Mouse (Mus musculus) T-helper 1 cell (primary cell): Measurements from ENCODE around the gene Stt3a.

Experiments used
- in situ Hi-C: fragments of 300-600 bp; cut with MboI, MseI; formaldehyde crosslinking; loops from one replicate; pipeline ENCODE4 v1.15.1; 2025; ENCODE audit warnings: high pct_unique_total_duplicates

Gene Stt3a

DNA sequence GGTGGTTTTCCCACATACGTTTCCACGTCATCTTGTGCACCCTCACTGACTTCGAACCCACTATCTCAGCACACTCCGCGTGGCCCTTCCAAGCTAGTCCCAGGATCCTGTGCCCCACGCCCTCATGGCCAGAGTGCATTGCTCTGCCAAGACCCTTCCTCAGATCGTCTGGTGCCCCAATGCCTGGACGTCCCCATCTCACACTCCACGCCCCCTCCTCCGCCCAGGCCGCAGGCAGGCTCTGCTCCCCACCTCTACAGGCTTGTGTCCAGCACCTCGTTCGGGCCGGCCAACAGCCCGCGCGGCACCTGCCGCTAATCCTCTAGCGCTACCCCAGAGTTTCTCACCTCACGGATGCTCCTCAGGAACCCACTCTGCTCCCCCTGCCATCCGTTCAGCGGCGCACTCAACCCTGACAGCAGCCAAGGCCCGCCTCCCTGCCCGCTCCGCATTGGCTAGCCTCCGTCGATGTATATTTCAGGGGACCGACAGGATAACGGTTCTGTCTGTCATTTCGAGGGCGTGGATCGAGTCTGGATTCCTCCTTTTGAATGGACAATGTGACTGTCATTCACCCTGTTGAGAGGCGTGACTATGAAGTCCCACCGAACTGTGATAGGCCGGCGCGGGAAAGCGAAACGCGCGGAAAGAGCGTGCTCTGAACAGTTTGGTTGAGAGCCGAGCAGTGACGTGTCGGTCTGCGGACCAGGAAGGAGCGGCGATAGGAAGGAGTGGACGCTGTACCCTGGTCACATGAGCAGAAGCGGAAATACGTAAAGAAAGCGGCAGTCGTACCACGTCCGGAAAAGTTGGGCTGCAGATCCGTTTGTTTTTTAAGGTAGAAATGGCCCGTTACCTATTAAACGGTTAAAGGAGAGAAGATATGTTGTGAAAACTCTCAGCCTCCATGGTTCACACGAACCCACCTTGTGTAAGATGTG, at the start of gene Stt3a:
Stt3a (minus strand) TSS at position 477 of the 941 bp plus-strand sequence.
- in situ Hi-C loops = loop anchor here (25.0 kb wide), 1 partner anchor 1555 kb away; the partner anchor contains the start of genes Foxred1, Srpr and Tirap

DNA sequence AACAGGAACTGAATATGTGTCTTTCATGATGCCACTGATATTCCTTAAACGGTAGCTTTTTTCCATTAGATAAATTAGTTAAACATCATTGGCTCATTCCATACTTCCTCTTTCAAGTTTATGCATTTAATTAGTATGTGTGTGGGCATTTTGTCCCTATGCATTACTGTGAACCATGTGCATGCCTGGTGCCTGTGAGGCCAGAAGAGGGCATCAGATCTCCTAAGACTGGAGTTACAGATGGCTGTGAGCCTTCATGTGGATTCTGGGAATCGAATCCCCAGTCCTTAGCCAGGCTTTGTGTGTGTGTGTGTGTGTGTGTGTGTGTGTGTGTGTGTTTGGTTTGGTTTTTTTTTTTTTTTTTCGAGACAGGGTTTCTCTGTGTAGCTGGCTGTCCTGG, 47.0 kb upstream of the Stt3a start:
- in situ Hi-C loops = no loop called here

DNA sequence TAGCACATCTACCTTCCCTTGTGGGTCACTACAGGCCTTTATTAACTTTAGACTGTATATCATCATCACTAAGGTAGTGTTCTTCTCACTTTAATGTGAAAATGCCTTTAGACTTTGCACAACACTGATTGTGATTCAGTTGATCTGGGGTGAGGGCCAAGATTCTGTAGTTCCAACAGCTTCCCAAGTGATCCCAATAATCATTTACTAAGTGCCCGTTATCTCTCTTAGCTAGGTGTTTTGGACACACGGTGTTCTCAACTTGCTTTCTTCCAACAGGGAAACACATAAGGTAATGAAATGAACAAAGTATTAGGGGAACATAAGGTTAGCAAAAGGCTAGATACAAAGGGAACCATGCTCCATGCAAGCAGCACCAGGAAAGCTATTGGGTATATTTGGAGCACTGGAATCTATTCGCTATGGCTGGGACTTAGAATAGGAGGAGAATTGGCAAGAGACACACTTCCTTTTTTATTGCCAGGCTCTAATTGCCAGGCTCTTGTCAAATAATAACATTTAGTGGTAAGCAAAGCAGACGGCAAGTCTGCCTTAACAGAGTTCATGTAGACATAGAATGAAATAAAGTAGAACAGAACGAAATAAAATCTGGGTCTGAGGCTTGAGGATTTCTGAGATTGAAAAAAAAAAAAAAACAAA, 40.8 kb upstream of the Stt3a start:
- in situ Hi-C loops = loop anchor here (10.0 kb wide), 1 partner anchor 347 kb away; no protein-coding TSS in a partner anchor

DNA sequence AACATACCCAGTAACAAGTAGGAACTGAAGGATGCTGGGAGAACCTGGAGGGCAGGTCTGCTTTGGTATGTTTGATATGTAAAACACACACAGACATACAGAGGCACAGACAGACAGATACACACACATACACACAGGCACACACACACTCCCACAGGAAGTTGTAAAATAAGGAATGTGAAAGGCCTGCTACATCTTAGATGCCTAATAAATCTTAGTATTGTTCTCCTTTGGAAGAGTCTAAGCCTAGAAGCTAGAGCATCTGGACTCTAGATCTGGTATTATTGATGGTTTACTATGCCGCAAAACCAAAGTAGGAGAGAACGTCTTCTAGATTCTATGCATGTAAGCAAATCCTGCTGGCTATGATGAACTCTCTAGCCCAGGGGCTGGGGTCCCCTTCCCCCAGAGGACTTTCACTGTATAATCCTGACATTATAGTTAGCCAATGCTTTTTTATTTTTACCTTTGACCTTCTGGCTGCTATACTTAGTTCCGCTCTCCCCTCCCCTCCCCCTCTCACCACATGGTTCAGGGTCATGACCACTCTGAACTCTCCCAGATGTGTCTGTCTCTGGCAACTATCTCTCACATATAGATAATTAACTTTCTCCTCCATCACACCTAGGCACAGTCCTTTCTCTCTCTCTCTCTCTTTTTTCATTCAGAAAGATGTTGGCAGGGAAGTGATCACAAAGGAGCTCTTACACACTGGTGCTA, 37.9 kb upstream of the Stt3a start:
- in situ Hi-C loops = loop anchor here (10.0 kb wide), 1 partner anchor 349 kb away; no protein-coding TSS in a partner anchor

DNA sequence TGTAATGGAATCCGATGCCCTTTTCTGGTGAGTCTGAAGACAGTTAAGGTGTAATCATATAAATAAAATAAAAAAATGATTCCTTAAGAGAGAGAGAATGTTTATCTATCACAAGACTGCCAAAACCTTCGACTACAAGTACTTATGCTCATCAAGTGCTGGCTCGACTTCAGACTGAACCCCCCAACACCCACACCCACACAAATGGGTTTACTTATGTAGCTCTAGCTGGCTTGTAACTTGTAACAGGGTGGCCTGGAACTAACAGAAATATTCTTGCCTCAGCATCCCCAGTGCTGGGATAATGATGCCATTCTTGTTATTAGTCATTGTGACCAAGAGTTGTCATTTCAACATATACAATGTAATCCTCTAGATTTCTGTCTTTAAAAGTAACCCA, 36.4 kb upstream of the Stt3a start:
- in situ Hi-C loops = loop anchor here (10.0 kb wide), 1 partner anchor 351 kb away; no protein-coding TSS in a partner anchor

DNA sequence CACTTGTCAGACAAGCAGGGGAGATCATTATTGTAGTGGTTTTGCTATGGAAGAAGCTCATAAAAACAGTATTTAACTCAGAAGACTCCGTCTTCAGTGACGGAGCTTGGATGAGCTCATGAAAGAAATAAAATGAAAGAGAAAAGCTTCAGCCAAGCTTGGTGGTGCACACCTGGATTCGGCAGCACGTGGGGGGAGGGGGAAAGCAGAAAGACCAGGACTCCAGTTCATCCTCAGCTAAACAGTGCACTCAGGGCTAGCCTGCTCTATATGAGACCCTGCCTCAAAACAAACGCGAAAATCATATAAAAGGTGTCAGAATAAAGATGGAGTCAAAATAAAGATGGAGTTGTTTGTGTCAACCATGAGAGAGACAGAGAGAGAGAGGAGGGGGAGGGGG, 35.9 kb upstream of the Stt3a start:
- in situ Hi-C loops = loop anchor here (10.0 kb wide), 1 partner anchor 351 kb away; no protein-coding TSS in a partner anchor

DNA sequence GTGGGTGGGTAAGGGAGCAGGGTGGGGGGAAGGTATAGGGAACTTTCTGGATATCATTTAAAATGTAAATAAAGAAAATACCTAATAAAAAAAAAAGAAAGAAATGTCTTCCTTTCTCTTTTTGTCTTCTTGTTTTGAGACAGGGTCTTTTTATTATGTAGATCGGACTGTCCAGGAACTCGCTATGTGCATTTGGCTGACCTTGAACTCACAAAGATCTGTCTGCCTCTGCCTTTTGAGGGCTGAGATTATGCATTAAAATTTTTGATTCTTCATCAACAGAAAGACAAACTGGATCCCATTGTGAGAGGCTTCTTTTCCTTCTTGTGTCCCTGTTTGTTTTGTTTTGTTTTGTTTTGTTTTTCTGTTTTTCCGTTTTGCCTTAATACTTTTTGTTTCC, 35.5 kb upstream of the Stt3a start:
- in situ Hi-C loops = loop anchor here (10.0 kb wide), 1 partner anchor 352 kb away; no protein-coding TSS in a partner anchor

DNA sequence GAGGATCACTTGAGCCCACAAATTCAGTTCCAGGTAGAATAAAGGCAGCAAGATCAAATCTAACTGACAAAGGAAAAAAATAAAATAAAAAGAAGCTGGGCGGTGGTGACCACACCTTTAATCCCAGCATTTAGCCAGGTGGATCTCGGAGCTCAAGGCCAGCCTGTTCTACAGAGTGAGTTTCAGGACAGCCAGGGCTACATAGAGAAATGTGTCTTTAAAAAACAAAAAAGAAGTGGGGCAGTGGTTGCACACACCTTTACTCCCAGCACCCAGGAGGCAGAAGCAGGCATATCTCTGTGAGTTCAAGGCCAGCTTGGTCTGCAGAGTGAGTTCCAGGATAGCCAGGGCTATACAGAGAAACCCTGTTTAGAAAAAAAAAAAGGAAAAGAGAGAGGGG, 34.5 kb upstream of the Stt3a start:
- in situ Hi-C loops = loop anchor here (10.0 kb wide), 1 partner anchor 353 kb away; no protein-coding TSS in a partner anchor

DNA sequence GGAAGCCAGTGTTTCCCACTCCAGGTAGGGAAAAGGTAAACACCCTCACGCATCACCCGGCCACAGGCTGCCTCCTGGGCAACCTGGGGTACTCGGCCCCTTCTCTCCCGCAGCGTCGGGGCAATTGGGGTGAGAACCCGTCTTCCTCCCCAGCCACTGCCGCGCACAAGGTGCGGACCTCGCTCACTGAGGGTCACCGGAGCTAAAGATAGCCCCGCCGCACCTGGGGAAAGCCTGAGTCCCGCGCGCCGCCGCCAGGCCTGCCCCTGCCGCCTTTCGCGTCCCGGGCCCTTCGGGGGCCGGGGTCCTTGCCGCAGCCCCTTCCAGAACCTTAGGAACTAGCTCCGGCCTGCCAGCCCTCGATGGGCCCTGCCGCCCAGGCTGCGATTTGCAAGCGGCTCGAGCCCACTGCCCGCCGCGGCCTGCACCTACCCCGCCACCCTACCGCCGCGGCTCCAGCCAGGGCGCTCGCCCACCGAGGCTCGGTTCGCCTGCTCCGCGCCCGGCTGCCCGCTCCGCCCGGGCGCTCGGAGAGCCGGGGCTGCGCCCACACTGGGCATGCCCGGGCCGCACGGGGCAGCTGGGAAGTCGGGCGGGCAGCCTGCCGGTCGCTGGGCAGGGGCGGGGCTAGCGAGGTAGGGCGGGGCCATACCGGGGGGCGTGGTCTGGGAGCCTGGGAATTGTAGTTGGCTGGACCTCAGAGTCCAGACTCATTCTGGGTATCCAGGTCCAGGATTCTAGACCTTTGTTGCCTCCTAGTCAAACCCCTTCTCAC, 29.5 kb upstream of the Stt3a start, which contains the start of gene Ei24:
Ei24 (minus strand) TSS at position 613 of the 775 bp plus-strand sequence.
- in situ Hi-C loops = no loop called here

DNA sequence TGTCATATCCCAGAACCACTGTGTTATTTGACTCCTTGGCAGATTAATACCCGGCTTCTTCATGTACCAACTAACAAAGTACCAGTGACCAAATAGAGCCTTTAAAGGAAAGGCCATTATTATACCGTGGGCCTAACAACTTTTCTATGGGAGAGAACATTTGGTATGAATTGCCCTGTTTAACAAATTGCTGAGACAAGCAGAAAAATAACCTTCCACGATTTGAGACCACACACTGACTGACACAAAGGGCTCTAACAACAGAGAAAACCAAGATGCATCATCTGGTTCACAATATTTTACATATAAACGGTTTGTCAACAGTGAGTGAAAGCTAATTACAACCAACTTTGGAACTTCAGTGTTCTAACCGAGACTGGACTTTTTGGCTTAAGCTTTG, 28.7 kb upstream of the Stt3a start:
- in situ Hi-C loops = no loop called here

DNA sequence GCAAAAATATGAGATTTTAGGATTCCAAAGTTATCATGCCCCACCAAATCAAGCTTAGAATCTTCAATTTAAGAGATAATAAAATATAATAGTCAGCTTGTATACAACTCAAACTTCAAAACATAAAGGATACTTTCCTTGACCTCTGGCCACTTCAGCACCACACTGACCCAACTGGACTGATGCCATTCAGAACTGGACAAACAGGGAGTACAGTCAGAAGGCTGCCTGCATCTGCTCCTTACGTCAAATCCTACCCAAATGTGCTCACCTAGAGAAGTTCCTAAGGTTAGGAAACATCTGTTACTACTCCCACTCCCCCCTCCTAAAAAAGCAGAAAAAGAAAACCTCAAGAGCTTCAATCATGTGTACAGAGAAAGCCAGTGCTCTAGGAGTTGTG, 28.1 kb upstream of the Stt3a start:
- in situ Hi-C loops = no loop called here

DNA sequence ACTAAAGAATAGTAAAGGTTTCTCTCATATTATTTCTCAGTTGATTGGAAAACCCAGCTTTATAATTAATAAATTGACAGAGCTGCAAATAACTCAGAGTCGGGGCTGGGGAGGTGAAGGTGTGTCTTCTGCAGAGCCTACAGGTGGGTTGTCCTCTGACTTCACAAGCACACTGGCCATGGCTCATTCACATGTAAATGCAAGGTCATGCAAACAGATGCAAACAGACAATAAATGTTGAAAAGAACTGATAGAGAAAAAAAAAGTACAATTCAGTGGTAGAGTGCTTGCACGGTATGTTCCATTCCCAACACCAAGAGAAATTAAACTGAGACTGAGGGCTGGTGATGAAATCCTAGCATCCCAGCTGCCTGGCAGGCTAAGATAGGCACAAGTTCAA, 27.0 kb upstream of the Stt3a start:
- in situ Hi-C loops = no loop called here

DNA sequence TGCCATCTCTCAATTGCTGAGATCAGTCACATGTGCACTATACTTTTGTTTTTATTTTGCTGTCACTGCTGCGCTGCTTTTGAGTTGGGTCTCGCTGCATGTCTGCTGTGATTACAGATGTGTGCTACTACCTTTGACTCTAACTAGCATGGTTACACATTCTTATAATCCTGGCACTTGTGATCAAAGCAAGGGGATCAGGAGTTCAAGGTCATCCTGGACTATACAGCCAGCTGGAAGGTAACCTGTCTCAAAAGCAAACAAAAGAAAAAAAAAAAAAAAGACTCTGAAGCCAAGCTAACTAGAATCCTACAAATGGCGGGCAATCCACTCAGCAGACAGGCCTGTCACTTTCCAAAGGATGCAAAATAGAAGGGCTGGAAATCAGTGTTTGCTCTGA, 24.7 kb upstream of the Stt3a start:
- in situ Hi-C loops = no loop called here

DNA sequence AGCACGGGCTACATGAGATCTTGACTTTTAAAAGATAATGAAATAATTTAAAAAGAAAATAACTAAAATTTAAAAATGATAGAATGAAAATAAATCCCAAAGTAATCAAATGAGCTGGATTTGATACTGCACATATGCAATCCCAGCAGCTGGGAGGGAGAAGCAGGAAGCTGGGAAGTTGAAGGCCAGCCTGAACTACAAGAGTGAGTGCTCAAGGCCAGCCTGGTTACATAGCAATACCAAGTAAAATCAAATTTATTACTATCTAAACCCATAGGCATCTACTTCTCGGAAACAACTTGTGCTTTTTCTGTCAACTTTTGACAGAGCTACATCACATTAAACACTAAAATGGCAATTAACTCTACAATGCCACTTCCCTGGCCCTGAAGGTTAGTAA, 16.4 kb upstream of the Stt3a start:
- in situ Hi-C loops = no loop called here

DNA sequence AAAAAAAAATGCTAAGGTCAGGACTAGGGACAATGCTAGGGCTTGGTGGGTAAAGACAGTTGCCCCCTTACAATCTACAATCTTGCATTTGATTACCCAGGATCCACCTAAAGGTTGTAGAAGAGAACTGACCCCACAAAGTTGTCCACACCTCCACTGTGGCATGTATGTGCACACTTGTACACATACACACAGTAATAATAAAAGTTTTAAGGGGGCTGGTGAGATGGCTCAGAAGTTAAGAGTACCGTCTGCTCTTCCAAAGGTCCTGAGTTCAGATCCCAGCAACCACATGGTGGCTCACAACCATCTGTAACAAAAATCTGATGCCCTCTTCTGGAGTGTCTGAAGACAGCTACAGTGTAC, 1.6 kb upstream of the Stt3a start:
- in situ Hi-C loops = loop anchor here (25.0 kb wide), 1 partner anchor 1557 kb away; the partner anchor contains the start of genes Foxred1, Srpr and Tirap

DNA sequence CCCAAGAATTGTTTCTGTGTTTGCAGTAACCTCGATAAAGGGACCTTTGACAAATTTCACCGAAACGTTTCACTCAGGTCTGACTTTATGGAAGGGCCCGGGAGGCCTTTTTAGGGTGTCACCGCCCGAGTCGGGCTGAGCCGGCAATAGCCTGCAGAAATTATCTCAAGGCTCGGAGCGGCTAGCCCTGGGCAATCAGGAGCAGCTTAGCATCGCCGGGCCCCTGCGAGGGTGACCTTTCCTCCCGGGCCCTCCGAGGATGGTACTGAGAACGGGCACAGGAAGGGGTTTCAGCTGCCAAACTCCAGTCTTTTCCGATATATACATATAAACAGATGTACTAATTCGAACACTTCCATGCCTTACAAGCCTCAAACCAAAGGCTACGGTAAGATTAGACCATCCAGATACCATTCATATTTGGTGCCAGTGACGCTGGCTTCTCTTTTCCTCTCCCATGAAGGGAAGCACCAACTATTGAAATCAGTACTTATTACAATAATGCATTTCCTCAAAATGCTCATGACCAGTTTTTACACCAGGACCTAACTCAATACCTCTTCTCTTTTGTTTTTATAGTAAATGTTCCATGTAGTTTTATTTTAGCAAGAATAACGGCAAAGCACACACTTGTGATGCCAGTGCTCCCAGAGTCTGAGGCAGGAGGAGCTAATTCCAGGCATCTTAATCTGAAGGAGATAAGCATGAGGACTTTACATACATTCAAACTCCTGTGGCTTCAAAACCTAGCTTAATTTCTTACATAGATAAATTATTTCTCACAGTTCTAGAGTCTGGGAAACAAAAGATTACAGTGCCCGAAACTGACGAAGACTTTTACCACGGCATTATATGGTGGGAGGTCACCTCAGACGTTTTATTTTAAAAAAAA, 923 bp upstream of the Stt3a start:
- in situ Hi-C loops = loop anchor here (25.0 kb wide), 1 partner anchor 1556 kb away; the partner anchor contains the start of genes Foxred1, Srpr and Tirap

DNA sequence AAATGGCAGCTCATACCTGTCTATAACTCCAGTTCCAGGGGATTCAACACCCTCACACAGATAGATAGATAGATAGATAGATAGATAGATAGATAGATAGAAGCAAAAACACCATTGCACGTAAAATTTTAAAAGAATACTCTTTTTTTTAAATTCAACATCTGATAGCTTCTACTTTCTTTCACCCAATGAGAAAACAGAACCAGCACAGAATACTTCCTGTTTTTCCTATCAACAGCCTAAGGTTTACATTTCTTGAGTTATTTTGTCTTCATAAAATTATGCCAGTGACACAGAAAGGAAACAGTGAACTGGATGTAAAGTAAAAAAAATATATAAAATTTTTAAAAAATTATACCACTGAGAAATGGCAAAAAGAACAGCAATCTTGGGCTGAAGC, 3.1 kb downstream of the Stt3a start:
- in situ Hi-C loops = loop anchor here (25.0 kb wide), 1 partner anchor 1552 kb away; the partner anchor contains the start of genes Foxred1, Srpr and Tirap

DNA sequence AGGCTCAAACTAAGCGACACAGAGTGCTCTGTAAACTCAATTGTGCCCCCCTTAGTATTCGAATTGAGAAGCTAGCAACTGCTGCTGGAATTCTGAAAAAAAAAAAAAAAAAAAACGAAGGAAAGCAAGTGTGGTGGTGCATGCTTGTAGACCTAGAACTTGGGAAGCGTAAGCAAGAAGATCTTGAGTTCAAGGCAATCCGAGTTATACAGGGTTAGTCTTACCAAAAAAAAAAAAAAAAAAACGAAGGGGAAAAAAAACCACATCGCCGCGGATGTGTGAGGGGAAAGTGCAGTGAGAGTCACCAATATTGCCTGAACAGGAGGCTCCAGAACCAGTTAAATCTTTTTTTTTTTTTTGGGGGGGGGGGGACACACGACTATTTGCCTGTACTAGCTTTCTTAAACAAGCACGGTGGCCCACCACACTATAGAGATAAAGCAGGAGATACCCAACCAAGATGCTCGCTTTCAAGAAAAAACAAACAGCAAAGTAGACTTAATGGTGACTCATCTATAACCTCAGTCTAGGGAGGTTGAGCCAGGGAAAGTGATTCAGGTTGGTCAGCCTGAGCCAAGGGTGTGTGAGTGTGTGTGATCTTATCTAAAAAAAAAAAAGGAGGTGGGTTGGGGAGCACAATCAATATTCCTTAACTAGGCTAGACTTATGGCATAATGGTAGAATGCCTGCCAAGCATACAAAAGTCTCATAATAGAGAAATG, 40.3 kb downstream of the Stt3a start, which contains the start of gene Chek1:
Chek1 (minus strand) TSS at position 32 of the 722 bp plus-strand sequence.
- in situ Hi-C loops = no loop called here
